Mouse (Mus musculus): ENCODE measurements at regions not wholly inside any gene's neighbourhood (a gene's known extent, or its start where the extent isn't known, plus 50 kb on each side); places are given as distances from the start of the nearest gene placed in this dataset.

GRCm38 (mm10) chr10:84002744-84003143 is 280.1 kb downstream of the 1500009L16Rik start:
- no peak overlapping the region for H3ac ChIP-seq (ENCODE audit: control insufficient read depth, insufficient read length, low read depth)
- no peaks in the 10 kb centered on the region for H3K36me3 ChIP-seq (ENCODE audit: control insufficient read depth, insufficient read depth)
- no peak for TF ChIP-seq FOSL1 (IDR thresholded peaks at IDR 0.05; ENCODE audit: insufficient read depth, low read length, poor library complexity, severe bottlenecking)
- TF ChIP-seq CTCF (IDR thresholded peaks at IDR 0.05; ENCODE audit: control insufficient read depth, insufficient read depth, insufficient read length), result no peak
- no peak for TF ChIP-seq CEBPB (IDR thresholded peaks at IDR 0.05; ENCODE audit: low read depth)
- no peak for TF ChIP-seq MYOG (IDR thresholded peaks at IDR 0.05; ENCODE audit: control insufficient read depth, extremely low read depth, insufficient read length)
- TF ChIP-seq USF1 (IDR thresholded peaks at IDR 0.05; ENCODE audit: low read depth), result no peak
- no peak for TF ChIP-seq MAX (IDR thresholded peaks at IDR 0.05)
- H3K79me2 ChIP-seq (ENCODE audit: control insufficient read depth, insufficient read depth), result no peaks in the 10 kb centered on the region
- H3K27me3 ChIP-seq (ENCODE audit: control insufficient read depth, insufficient read depth, insufficient read length), result peaks cover 9% of the 10 kb centered on the region
- H3K4me3 ChIP-seq (ENCODE audit: insufficient read depth, poor library complexity, severe bottlenecking), result no peak overlapping the region
- H3K79me3 ChIP-seq (ENCODE audit: low read depth), result no peaks in the 10 kb centered on the region

GRCm38 (mm10) chr10:84003601-84004149 is 281.0 kb downstream of the 1500009L16Rik start:
- Histone ChIP-seq H3K36me3 (ENCODE audit: control insufficient read depth, insufficient read depth) (no peaks in the 10 kb centered on the region), H3K79me3 (ENCODE audit: low read depth) (no peaks in the 10 kb centered on the region), H3ac (ENCODE audit: control insufficient read depth, insufficient read length, low read depth) (no peak overlapping the region), H3K27me3 (ENCODE audit: control insufficient read depth, insufficient read depth, insufficient read length) (peaks cover 9% of the 10 kb centered on the region), H3K4me3 (ENCODE audit: insufficient read depth, poor library complexity, severe bottlenecking) (no peak overlapping the region), H3K79me2 (ENCODE audit: control insufficient read depth, insufficient read depth) (no peaks in the 10 kb centered on the region)
- TF ChIP-seq CTCF (IDR thresholded peaks at IDR 0.05; ENCODE audit: control insufficient read depth, insufficient read depth, insufficient read length) (no peak), USF1 (IDR thresholded peaks at IDR 0.05; ENCODE audit: low read depth) (no peak), MAX (IDR thresholded peaks at IDR 0.05) (no peak)

DNA sequence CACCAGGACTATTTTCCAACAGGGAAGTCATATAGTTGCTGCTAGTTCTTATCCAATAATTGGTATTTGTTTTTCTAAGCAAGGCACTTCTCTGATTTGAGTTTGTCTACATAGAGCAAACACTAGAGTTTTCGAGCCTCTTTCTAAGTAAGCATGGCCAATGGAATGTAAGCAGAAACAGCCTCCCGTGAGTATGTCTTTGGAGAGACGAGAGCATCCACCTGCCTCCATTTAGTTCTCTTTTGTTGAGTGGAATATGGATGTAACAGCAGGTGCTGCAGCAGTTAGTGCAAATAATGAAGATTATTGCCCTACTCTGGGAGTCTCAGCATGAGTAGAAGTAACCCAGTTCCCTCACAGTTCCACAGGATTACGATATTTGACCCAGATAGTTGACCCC is 286.3 kb downstream of the 1500009L16Rik start:
- no peaks in the 10 kb centered on the region for H3K36me3 ChIP-seq (ENCODE audit: control insufficient read depth, insufficient read depth)
- peaks cover 5% of the 10 kb centered on the region for H3K27me3 ChIP-seq (ENCODE audit: control insufficient read depth, insufficient read depth, insufficient read length)
- H3K79me2 ChIP-seq (ENCODE audit: control insufficient read depth, insufficient read depth), result no peaks in the 10 kb centered on the region
- H3K4me3 ChIP-seq (ENCODE audit: insufficient read depth, poor library complexity, severe bottlenecking), result no peak overlapping the region
- no peak overlapping the region for H3ac ChIP-seq (ENCODE audit: control insufficient read depth, insufficient read length, low read depth)
- H3K79me3 ChIP-seq (ENCODE audit: low read depth), result no peaks in the 10 kb centered on the region
- TF ChIP-seq FOSL1 (IDR thresholded peaks at IDR 0.05; ENCODE audit: insufficient read depth, low read length, poor library complexity, severe bottlenecking) (no peak), MYOG (IDR thresholded peaks at IDR 0.05; ENCODE audit: control insufficient read depth, extremely low read depth, insufficient read length) (no peak), CEBPB (IDR thresholded peaks at IDR 0.05; ENCODE audit: low read depth) (no peak), USF1 (IDR thresholded peaks at IDR 0.05; ENCODE audit: low read depth) (no peak), MYOD1 (IDR thresholded peaks at IDR 0.05; ENCODE audit: control insufficient read depth, insufficient read length, low read depth) (no peak)

- Histone ChIP-seq H3K79me2 (ENCODE audit: control insufficient read depth, insufficient read depth) (no peaks in the 10 kb centered on the region), H3K27me3 (ENCODE audit: control insufficient read depth, insufficient read depth, insufficient read length) (no peaks in the 10 kb centered on the region), H3K4me3 (ENCODE audit: insufficient read depth, poor library complexity, severe bottlenecking) (no peak overlapping the region), H3K79me3 (ENCODE audit: low read depth) (no peaks in the 10 kb centered on the region), H3K36me3 (ENCODE audit: control insufficient read depth, insufficient read depth) (no peaks in the 10 kb centered on the region), H3ac (ENCODE audit: control insufficient read depth, insufficient read length, low read depth) (no peak overlapping the region)
- TF ChIP-seq USF1 (IDR thresholded peaks at IDR 0.05; ENCODE audit: low read depth) (no peak), MAX (IDR thresholded peaks at IDR 0.05) (no peak), FOSL1 (IDR thresholded peaks at IDR 0.05; ENCODE audit: insufficient read depth, low read length, poor library complexity, severe bottlenecking) (no peak), MYOD1 (IDR thresholded peaks at IDR 0.05; ENCODE audit: control insufficient read depth, insufficient read length, low read depth) (no peak), MYOG (IDR thresholded peaks at IDR 0.05; ENCODE audit: control insufficient read depth, extremely low read depth, insufficient read length) (no peak), CTCF (IDR thresholded peaks at IDR 0.05; ENCODE audit: control insufficient read depth, insufficient read depth, insufficient read length) (no peak), CEBPB (IDR thresholded peaks at IDR 0.05; ENCODE audit: low read depth) (no peak)
Measured at GRCm38 (mm10) chr10:84019381-84019780, 296.7 kb downstream of the 1500009L16Rik start.

- no peak for TF ChIP-seq USF1 (IDR thresholded peaks at IDR 0.05; ENCODE audit: low read depth)
- no peak for TF ChIP-seq MAX (IDR thresholded peaks at IDR 0.05)
- TF ChIP-seq MYOG (IDR thresholded peaks at IDR 0.05; ENCODE audit: control insufficient read depth, extremely low read depth, insufficient read length), result no peak
- no peak for TF ChIP-seq CEBPB (IDR thresholded peaks at IDR 0.05; ENCODE audit: low read depth)
- Histone ChIP-seq H3K79me3 (ENCODE audit: low read depth) (no peaks in the 10 kb centered on the region), H3K4me3 (ENCODE audit: insufficient read depth, poor library complexity, severe bottlenecking) (no peak overlapping the region), H3K27me3 (ENCODE audit: control insufficient read depth, insufficient read depth, insufficient read length) (no peaks in the 10 kb centered on the region), H3ac (ENCODE audit: control insufficient read depth, insufficient read length, low read depth) (no peak overlapping the region), H3K79me2 (ENCODE audit: control insufficient read depth, insufficient read depth) (no peaks in the 10 kb centered on the region), H3K36me3 (ENCODE audit: control insufficient read depth, insufficient read depth) (no peaks in the 10 kb centered on the region)
Measured at GRCm38 (mm10) chr10:84020023-84020620, 297.5 kb downstream of the 1500009L16Rik start.
